Mouse (Mus musculus): Measurements from ENCODE around the gene Traf6.
A peak's percentile ranks its signal among the peaks of the same experiment; 100 is the strongest.

GRCm38 (mm10) chr2:101665058-101665702 is 13.0 kb upstream of the Traf6 start:
- TF ChIP-seq EP300 (IDR thresholded peaks at IDR 0.05; ENCODE audit: low read depth) (no peak), CTCF (IDR thresholded peaks at IDR 0.05; ENCODE audit: low read depth) (peak; percentile 93)
